Mouse (Mus musculus) heart, postnatal 0 days (tissue): Measurements from ENCODE around the gene Sesn1.

Source experiments
- CTCF ChIP-seq: IDR thresholded peaks from 2 replicates; pipeline ENCODE4 v1.5.1; 2016; ENCODE audit warnings: antibody characterized with exemption, control low read depth, low read depth
- EP300 ChIP-seq: IDR thresholded peaks from 2 replicates; pipeline ENCODE4 v1.6.1; 2016; ENCODE audit warnings: antibody characterized with exemption, low read depth

DNA sequence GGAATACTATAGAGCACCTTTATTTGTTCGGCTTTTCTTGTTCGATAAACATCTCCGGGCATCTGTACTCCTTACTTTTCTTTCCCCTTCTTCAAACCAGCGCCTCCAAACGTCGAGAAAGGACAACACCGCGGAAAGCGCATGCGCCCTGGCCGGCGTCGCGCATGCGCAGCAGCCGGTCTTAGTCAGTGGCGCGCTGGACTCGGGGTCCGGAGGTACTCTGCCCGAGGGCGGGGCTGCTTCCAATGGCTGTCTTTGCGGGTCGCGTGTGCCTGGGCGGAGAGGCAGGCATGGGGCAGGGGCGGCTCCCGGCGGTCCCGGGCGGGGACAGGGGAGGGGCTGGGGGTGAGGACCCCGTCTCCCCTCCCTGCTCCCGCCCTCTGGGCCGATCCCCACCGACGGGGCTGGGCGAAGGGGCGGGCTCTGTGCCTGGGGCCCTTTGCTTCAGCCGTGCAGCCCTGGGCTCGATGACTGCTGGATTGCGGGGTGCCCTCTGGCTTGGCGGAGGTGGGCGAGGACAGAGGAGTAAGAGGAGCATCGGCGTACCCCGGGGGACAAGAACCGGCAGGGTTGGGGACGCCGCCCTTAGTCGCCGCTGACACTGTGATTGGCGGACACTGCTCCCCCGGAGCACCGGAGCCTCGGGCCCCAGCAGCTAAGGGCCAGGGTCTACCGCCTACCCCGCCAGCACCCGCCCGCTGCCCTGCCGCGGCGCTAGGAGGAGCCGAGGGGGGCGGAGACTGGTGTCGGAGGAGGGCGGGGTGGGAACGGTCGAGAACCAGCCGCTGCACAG, at the start of gene Sesn1, which contains the start of gene Cep57l1:
- TF ChIP-seq CTCF (no peak), EP300 (0 out of 2 replicates have a peak, but pooled peaks have one; percentile 45)
